Mouse (Mus musculus): ENCODE results near the gene Sestd1. TPM values are rescaled to one million over a fixed set of nuclear protein-coding genes. Genes with fewer than 3 reads are reported as not detected.

Sestd1 gene
- polyA plus RNA-seq, 1 experiment = 38.4 TPM

DNA sequence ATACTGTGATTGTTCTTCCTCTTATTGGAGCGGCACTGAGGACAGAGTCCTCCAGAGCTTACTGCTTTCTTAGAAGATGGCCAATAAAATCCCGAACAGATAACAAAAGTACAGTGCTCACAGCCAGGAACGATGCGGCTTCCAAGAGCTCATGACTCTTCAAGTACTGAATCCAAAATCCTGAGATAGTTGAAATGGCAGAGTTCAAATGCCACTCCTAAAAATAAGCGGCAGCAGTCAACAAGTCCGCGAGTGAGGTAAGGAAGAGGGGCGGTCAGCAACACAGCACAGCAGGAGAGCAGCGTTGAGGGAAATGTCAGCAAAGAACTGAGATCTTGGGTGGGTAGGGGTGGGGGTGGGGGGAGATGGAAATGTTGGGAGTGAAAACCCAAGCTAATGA lies 32.2 kb upstream of the Sestd1 start:
- no peak for TF ChIP-seq POLR2A (IDR thresholded peaks at IDR 0.05; ENCODE audit: low read depth, low read length)
- TF ChIP-seq CTCF (conservative IDR thresholded peaks at IDR 0.05; ENCODE audit: insufficient read depth, insufficient read length, low read depth, low read length) = no peak
- H3K4me3 ChIP-seq (ENCODE audit: insufficient read depth, low read depth, low read length) = no peak overlapping the region
- 65% methylated on average over 9 of the region's 9 CpGs for WGBS
- no peaks in the 10 kb centered on the region for H3K4me1 ChIP-seq (ENCODE audit: control insufficient read depth, insufficient read depth, low read length)
- DNase-seq = no peak
- no peaks in the 10 kb centered on the region for H3K36me3 ChIP-seq (ENCODE audit: control insufficient read depth, insufficient read depth, low read length)
- no peak overlapping the region for H3K27ac ChIP-seq (ENCODE audit: insufficient read depth, low read depth, low read length)
- no peaks in the 10 kb centered on the region for H3K27me3 ChIP-seq (replicated peaks; ENCODE audit: control insufficient read depth, insufficient read depth, low read length)

- H3K4me3 ChIP-seq (ENCODE audit: insufficient read depth, low read depth, low read length) = no peak overlapping the region
- 51% methylated on average over 7 of the region's 7 CpGs for WGBS
- TF ChIP-seq CTCF (conservative IDR thresholded peaks at IDR 0.05; ENCODE audit: insufficient read depth, insufficient read length, low read depth, low read length) (peak; percentile 71), POLR2A (IDR thresholded peaks at IDR 0.05; ENCODE audit: low read depth, low read length) (no peak)
- H3K4me1 ChIP-seq (ENCODE audit: control insufficient read depth, insufficient read depth, low read length) = peaks cover 5% of the 10 kb centered on the region; the same call in 1 of the 2 replicates
- no peak overlapping the region for H3K27ac ChIP-seq (ENCODE audit: insufficient read depth, low read depth, low read length)
- no peaks in the 10 kb centered on the region for H3K27me3 ChIP-seq (replicated peaks; ENCODE audit: control insufficient read depth, insufficient read depth, low read length)
- peak; percentile 78 for DNase-seq
- H3K36me3 ChIP-seq (ENCODE audit: control insufficient read depth, insufficient read depth, low read length) = no peaks in the 10 kb centered on the region
These were observed 28.9 kb upstream of the Sestd1 start for GRCm38 (mm10) chr2:77309313-77309712.

- Histone ChIP-seq H3K27me3 (replicated peaks; ENCODE audit: control insufficient read depth, insufficient read depth, low read length) (no peaks in the 10 kb centered on the region), H3K4me3 (ENCODE audit: insufficient read depth, low read depth, low read length) (no peak overlapping the region), H3K36me3 (ENCODE audit: control insufficient read depth, insufficient read depth, low read length) (no peaks in the 10 kb centered on the region), H3K4me1 (ENCODE audit: control insufficient read depth, insufficient read depth, low read length) (peaks cover 13% of the 10 kb centered on the region; the same call in 1 of the 2 replicates), H3K27ac (ENCODE audit: insufficient read depth, low read depth, low read length) (0 out of 2 replicates have a peak overlapping the region, but pooled peaks have one; percentile 1)
- no peak for DNase-seq
- TF ChIP-seq CTCF (conservative IDR thresholded peaks at IDR 0.05; ENCODE audit: insufficient read depth, insufficient read length, low read depth, low read length) (no peak), POLR2A (IDR thresholded peaks at IDR 0.05; ENCODE audit: low read depth, low read length) (no peak)
- WGBS = 43% methylated on average over 3 of the region's 3 CpGs
These were observed 24.1 kb upstream of the Sestd1 start for GRCm38 (mm10) chr2:77304494-77304893.

GRCm38 (mm10) chr2:77303716-77304115 lies 23.3 kb upstream of the Sestd1 start:
- DNase-seq = no peak
- TF ChIP-seq CTCF (conservative IDR thresholded peaks at IDR 0.05; ENCODE audit: insufficient read depth, insufficient read length, low read depth, low read length) (no peak), POLR2A (IDR thresholded peaks at IDR 0.05; ENCODE audit: low read depth, low read length) (no peak)
- H3K36me3 ChIP-seq (ENCODE audit: control insufficient read depth, insufficient read depth, low read length) = no peaks in the 10 kb centered on the region
- no peaks in the 10 kb centered on the region for H3K27me3 ChIP-seq (replicated peaks; ENCODE audit: control insufficient read depth, insufficient read depth, low read length)
- peaks cover 13% of the 10 kb centered on the region; the same call in 1 of the 2 replicates for H3K4me1 ChIP-seq (ENCODE audit: control insufficient read depth, insufficient read depth, low read length)
- H3K27ac ChIP-seq (ENCODE audit: insufficient read depth, low read depth, low read length) = no peak overlapping the region
- 84% methylated on average over 3 of the region's 3 CpGs for WGBS
- no peak overlapping the region for H3K4me3 ChIP-seq (ENCODE audit: insufficient read depth, low read depth, low read length)

DNA sequence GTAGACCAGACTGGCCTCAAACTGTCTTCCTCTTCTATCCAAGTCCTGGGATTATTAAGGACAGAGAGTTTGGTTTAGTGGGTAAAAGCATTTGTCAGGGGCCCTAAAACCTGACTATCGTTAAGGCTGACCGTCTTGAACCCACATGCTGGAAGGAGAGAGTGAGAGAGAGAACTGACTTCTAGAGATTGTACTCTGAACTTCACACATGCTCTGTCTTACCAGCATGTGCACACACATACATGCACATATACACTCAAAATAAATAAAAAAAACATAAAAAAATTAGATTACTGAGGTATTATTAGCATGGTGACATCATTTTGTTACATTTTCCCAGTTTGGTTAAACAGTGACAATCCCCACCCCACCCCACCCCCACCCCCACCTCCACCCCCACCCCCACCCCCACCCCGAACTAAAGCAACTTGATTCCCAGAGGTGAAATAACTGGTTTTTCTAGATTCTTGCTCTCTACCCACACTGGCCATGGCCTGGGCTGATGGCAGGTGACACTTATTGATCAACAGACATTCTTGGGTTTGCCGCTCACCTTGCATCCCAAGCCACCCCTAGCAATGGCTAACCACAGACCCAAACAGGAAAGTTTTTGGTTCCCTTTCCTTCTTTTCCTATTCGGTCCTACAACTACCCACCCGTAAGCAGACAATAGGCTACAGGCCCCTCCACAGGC lies 22.4 kb upstream of the Sestd1 start:
- peak; percentile 46 for DNase-seq
- Histone ChIP-seq H3K36me3 (ENCODE audit: control insufficient read depth, insufficient read depth, low read length) (no peaks in the 10 kb centered on the region), H3K27ac (ENCODE audit: insufficient read depth, low read depth, low read length) (peak overlapping the region; percentile 89), H3K4me1 (ENCODE audit: control insufficient read depth, insufficient read depth, low read length) (peaks cover 13% of the 10 kb centered on the region; the same call in 1 of the 2 replicates), H3K4me3 (ENCODE audit: insufficient read depth, low read depth, low read length) (no peak overlapping the region), H3K27me3 (replicated peaks; ENCODE audit: control insufficient read depth, insufficient read depth, low read length) (no peaks in the 10 kb centered on the region)
- 69% methylated on average over 6 of the region's 6 CpGs for WGBS
- TF ChIP-seq CTCF (conservative IDR thresholded peaks at IDR 0.05; ENCODE audit: insufficient read depth, insufficient read length, low read depth, low read length) = no peak
- no peak for TF ChIP-seq POLR2A (IDR thresholded peaks at IDR 0.05; ENCODE audit: low read depth, low read length)

GRCm38 (mm10) chr2:77301687-77302389 lies 21.4 kb upstream of the Sestd1 start:
- WGBS = 62% methylated on average over 9 of the region's 9 CpGs
- H3K27ac ChIP-seq (ENCODE audit: insufficient read depth, low read depth, low read length) = no peak overlapping the region
- TF ChIP-seq POLR2A (IDR thresholded peaks at IDR 0.05; ENCODE audit: low read depth, low read length) = no peak
- no peak for TF ChIP-seq CTCF (conservative IDR thresholded peaks at IDR 0.05; ENCODE audit: insufficient read depth, insufficient read length, low read depth, low read length)

GRCm38 (mm10) chr2:77289701-77290100 lies 9.3 kb upstream of the Sestd1 start:
- Histone ChIP-seq H3K4me3 (ENCODE audit: insufficient read depth, low read depth, low read length) (no peak overlapping the region), H3K36me3 (ENCODE audit: control insufficient read depth, insufficient read depth, low read length) (no peaks in the 10 kb centered on the region), H3K27ac (ENCODE audit: insufficient read depth, low read depth, low read length) (no peak overlapping the region), H3K27me3 (replicated peaks; ENCODE audit: control insufficient read depth, insufficient read depth, low read length) (no peaks in the 10 kb centered on the region), H3K4me1 (ENCODE audit: control insufficient read depth, insufficient read depth, low read length) (no peaks in the 10 kb centered on the region)
- DNase-seq = no peak
- TF ChIP-seq CTCF (conservative IDR thresholded peaks at IDR 0.05; ENCODE audit: insufficient read depth, insufficient read length, low read depth, low read length) (no peak), POLR2A (IDR thresholded peaks at IDR 0.05; ENCODE audit: low read depth, low read length) (no peak)
- WGBS = 85% methylated on average over 6 of the region's 6 CpGs

More at GRCm38 (mm10) chr2:77301687-77302389, 21.4 kb upstream of the Sestd1 start:
- H3K36me3 ChIP-seq (ENCODE audit: control insufficient read depth, insufficient read depth, low read length) = no peaks in the 10 kb centered on the region
- peaks cover 13% of the 10 kb centered on the region; the same call in 1 of the 2 replicates for H3K4me1 ChIP-seq (ENCODE audit: control insufficient read depth, insufficient read depth, low read length)
- H3K4me3 ChIP-seq (ENCODE audit: insufficient read depth, low read depth, low read length) = no peak overlapping the region
- H3K27me3 ChIP-seq (replicated peaks; ENCODE audit: control insufficient read depth, insufficient read depth, low read length) = no peaks in the 10 kb centered on the region
- no peak for DNase-seq
